Mouse (Mus musculus): ENCODE results near the gene Mad1l1. TPM values are rescaled to one million over a fixed set of nuclear protein-coding genes. Genes with fewer than 3 reads are reported as not detected.

Gene Mad1l1
- total and polyA plus RNA-seq, 3 experiments, result 40.5 to 65.2 TPM; not detected in 1

DNA sequence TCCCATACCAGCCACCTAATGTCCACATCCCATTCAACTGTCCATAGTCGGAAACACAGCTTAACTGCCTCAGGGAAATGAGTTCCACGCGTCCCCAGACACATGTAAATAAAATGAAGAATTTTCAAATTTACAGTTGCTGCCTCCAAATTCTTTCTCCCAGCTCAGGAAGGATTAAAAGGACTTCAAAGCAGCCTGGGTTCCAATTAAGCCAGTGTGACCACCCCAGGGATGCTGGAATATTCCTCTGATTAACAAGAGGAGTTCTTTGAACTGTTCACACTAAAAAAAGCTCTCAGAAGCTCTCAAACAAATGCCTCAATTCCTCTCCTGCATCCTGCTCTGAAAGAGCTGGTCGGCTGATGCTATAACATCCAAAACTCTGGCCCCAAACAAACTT lies 53.0 kb downstream of the Mad1l1 start:
- H3K27me3 ChIP-seq (ENCODE audit: control insufficient read depth in 1 of 2, insufficient read depth in 2 of 2, low read length in 2 of 2), result no peaks in the 10 kb centered on the region
- DNase-seq (ENCODE audit: low read depth, low spot score), result no peak
- no peak for TF ChIP-seq CHD1 (IDR thresholded peaks at IDR 0.05; ENCODE audit: low read depth, low read length)
- TF ChIP-seq MAX (IDR thresholded peaks at IDR 0.05; ENCODE audit: low read length), result no peak
- TF ChIP-seq E2F4 (IDR thresholded peaks at IDR 0.05; ENCODE audit: borderline replicate concordance, low read depth, low read length), result no peak
- no peak for TF ChIP-seq MYC (IDR thresholded peaks at IDR 0.05; ENCODE audit: low read depth, low read length)
- no peak for TF ChIP-seq NRF1 (IDR thresholded peaks at IDR 0.05; ENCODE audit: insufficient read depth, low read depth, low read length, poor library complexity, severe bottlenecking)
- no peak for TF ChIP-seq RAD21 (IDR thresholded peaks at IDR 0.05; ENCODE audit: low read depth, low read length)
- no peak for TF ChIP-seq SMC3 (IDR thresholded peaks at IDR 0.05; ENCODE audit: low read depth, low read length)
- no peak for TF ChIP-seq MXI1 (IDR thresholded peaks at IDR 0.05; ENCODE audit: low read depth, low read length)
- no peak for TF ChIP-seq GATA1 (IDR thresholded peaks at IDR 0.05; ENCODE audit: low read depth, low read length)
- TF ChIP-seq UBTF (IDR thresholded peaks at IDR 0.05; ENCODE audit: borderline replicate concordance, insufficient read depth, low read depth, low read length), result no peak
- TF ChIP-seq USF1 (IDR thresholded peaks at IDR 0.05; ENCODE audit: low read depth, low read length), result no peak
- no peak for TF ChIP-seq MYB (IDR thresholded peaks at IDR 0.05; ENCODE audit: low read depth, low read length)
- peaks cover 0 to 4% of the 10 kb centered on the region in 2 experiments; a peak in 1 of 4 replicates for H3K4me1 ChIP-seq (ENCODE audit: control insufficient read depth in 1 of 2, insufficient read depth in 2 of 2, low read length in 2 of 2)
- H3K4me3 ChIP-seq (ENCODE audit: control insufficient read depth in 1 of 2, insufficient read depth in 1 of 2, low read depth in 2 of 2, low read length in 2 of 2), result no peak overlapping the region
- H3K36me3 ChIP-seq (ENCODE audit: control insufficient read depth in 1 of 2, insufficient read depth in 2 of 2, low read length in 2 of 2), result peaks cover 0 to 3% of the 10 kb centered on the region in 2 experiments; a peak in 2 of 4 replicates
- H3K79me2 ChIP-seq (ENCODE audit: control insufficient read depth, insufficient read depth, low read length, poor library complexity), result no peaks in the 10 kb centered on the region; the same call in 1 of the 2 replicates
- H3K9ac ChIP-seq (ENCODE audit: control insufficient read depth, low read depth, low read length, poor library complexity, severe bottlenecking), result no peak overlapping the region
- no peak overlapping the region for H3K27ac ChIP-seq (ENCODE audit: control insufficient read depth, low read depth, low read length)
- no peaks in the 10 kb centered on the region for H3K9me3 ChIP-seq (replicated peaks; ENCODE audit: insufficient read depth, low read length)

DNA sequence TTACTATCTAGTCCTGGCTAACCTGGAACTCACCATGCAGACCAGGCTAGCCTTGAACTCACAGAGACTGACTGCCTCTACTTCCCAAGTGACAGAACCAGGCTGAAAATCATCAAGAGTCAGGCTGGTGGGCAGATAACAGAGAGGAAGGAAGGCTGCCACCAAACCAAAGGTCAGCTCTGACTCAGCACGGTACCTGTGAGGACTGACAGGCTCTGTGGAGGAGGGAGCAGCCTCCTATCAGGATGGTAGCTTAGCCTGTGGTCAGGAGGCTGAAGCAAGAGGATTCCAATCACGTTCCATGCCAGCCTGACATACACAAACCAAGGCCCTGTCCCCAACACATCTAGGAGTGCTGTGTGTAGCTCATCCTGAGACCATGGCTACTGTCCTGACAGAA lies 54.3 kb downstream of the Mad1l1 start:
- Histone ChIP-seq H3K9me3 (replicated peaks; ENCODE audit: insufficient read depth, low read length) (no peaks in the 10 kb centered on the region), H3K27ac (ENCODE audit: control insufficient read depth, low read depth, low read length) (no peak overlapping the region), H3K36me3 (ENCODE audit: control insufficient read depth in 1 of 2, insufficient read depth in 2 of 2, low read length in 2 of 2) (peaks cover 0 to 3% of the 10 kb centered on the region in 2 experiments; a peak in 2 of 4 replicates), H3K4me3 (ENCODE audit: control insufficient read depth in 1 of 2, insufficient read depth in 1 of 2, low read depth in 2 of 2, low read length in 2 of 2) (no peak overlapping the region), H3K4me1 (ENCODE audit: control insufficient read depth in 1 of 2, insufficient read depth in 2 of 2, low read length in 2 of 2) (peaks cover 0 to 4% of the 10 kb centered on the region in 2 experiments; a peak in 1 of 4 replicates), H3K79me2 (ENCODE audit: control insufficient read depth, insufficient read depth, low read length, poor library complexity) (no peaks in the 10 kb centered on the region; the same call in 1 of the 2 replicates), H3K27me3 (ENCODE audit: control insufficient read depth in 1 of 2, insufficient read depth in 2 of 2, low read length in 2 of 2) (no peaks in the 10 kb centered on the region), H3K9ac (ENCODE audit: control insufficient read depth, low read depth, low read length, poor library complexity, severe bottlenecking) (no peak overlapping the region)
- peak; percentile 18 for DNase-seq (ENCODE audit: low read depth, low spot score)
- TF ChIP-seq GATA1 (IDR thresholded peaks at IDR 0.05; ENCODE audit: low read depth, low read length), result 0 out of 2 replicates have a peak, but pooled peaks have one; percentile 5
- TF ChIP-seq RAD21 (IDR thresholded peaks at IDR 0.05; ENCODE audit: low read depth, low read length), result no peak

- Histone ChIP-seq H3K27ac (ENCODE audit: control insufficient read depth, low read depth, low read length) (no peak overlapping the region), H3K36me3 (ENCODE audit: control insufficient read depth in 1 of 2, insufficient read depth in 2 of 2, low read length in 2 of 2) (no peaks in the 10 kb centered on the region; a peak in 2 of 4 replicates), H3K27me3 (ENCODE audit: control insufficient read depth in 1 of 2, insufficient read depth in 2 of 2, low read length in 2 of 2) (no peaks in the 10 kb centered on the region), H3K79me2 (ENCODE audit: control insufficient read depth, insufficient read depth, low read length, poor library complexity) (no peaks in the 10 kb centered on the region), H3K9ac (ENCODE audit: control insufficient read depth, low read depth, low read length, poor library complexity, severe bottlenecking) (no peak overlapping the region), H3K4me3 (ENCODE audit: control insufficient read depth in 1 of 2, insufficient read depth in 1 of 2, low read depth in 2 of 2, low read length in 2 of 2) (no peak overlapping the region), H3K9me3 (replicated peaks; ENCODE audit: insufficient read depth, low read length) (no peaks in the 10 kb centered on the region), H3K4me1 (ENCODE audit: control insufficient read depth in 1 of 2, insufficient read depth in 2 of 2, low read length in 2 of 2) (peaks cover 0 to 4% of the 10 kb centered on the region in 2 experiments; a peak in 1 of 4 replicates)
- no peak for TF ChIP-seq USF2 (IDR thresholded peaks at IDR 0.05; ENCODE audit: borderline replicate concordance in 1 of 2, insufficient read depth in 1 of 2, low read depth in 1 of 2, low read length in 2 of 2)
- TF ChIP-seq POLR2A (IDR thresholded peaks at IDR 0.05; ENCODE audit: control insufficient read depth in 1 of 2, insufficient read depth in 1 of 2, low read depth in 1 of 2, low read length in 2 of 2, poor library complexity in 1 of 2), result no peak
- TF ChIP-seq HCFC1 (IDR thresholded peaks at IDR 0.05; ENCODE audit: low read depth, low read length), result no peak
- no peak for TF ChIP-seq GABPA (IDR thresholded peaks at IDR 0.05; ENCODE audit: low read depth, low read length)
- no peak for TF ChIP-seq MYC (IDR thresholded peaks at IDR 0.05; ENCODE audit: low read depth, low read length)
- TF ChIP-seq MAZ (IDR thresholded peaks at IDR 0.05; ENCODE audit: low read depth, low read length), result no peak
- TF ChIP-seq EP300 (IDR thresholded peaks at IDR 0.05; ENCODE audit: low read depth in 1 of 2, low read length in 2 of 2), result no peak
- no peak for TF ChIP-seq KAT2A (conservative IDR thresholded peaks at IDR 0.05; ENCODE audit: low read depth, low read length)
- no peak for TF ChIP-seq RAD21 (IDR thresholded peaks at IDR 0.05; ENCODE audit: low read depth, low read length)
- no peak for TF ChIP-seq E2F4 (IDR thresholded peaks at IDR 0.05; ENCODE audit: borderline replicate concordance, low read depth, low read length)
- no peak for DNase-seq (ENCODE audit: low read depth, low spot score)
These were observed 56.4 kb downstream of the Mad1l1 start for GRCm38 (mm10) chr5:140264825-140265575.

All from MEL (cell line).